Mouse (Mus musculus) right cerebral cortex, adult 18-20 months (tissue): ENCODE measurements at regions not wholly inside any gene's neighbourhood (a gene's known extent, or its start where the extent isn't known, plus 50 kb on each side); places are given as distances from the start of the nearest gene placed in this dataset.

Experiments used
- DNase-seq: peaks from one replicate; pipeline ENCODE4 v3.0.0; 2022; ENCODE audit warnings: mixed read lengths

GRCm38 (mm10) chr2:169447495-169448280, 139.9 kb downstream of the Gm11011 start:
- peak; percentile 55 for DNase-seq

GRCm38 (mm10) chr2:169445877-169446276, 141.7 kb downstream of the Gm11011 start:
- no peak for DNase-seq

- no peak for DNase-seq
Observed at GRCm38 (mm10) chr2:169445371-169445770, 142.2 kb downstream of the Gm11011 start.

- no peak for DNase-seq
Observed at GRCm38 (mm10) chr2:169443271-169443670, 144.3 kb downstream of the Gm11011 start.

- DNase-seq: no peak
Observed at GRCm38 (mm10) chr2:169431516-169431915, 156.0 kb downstream of the Gm11011 start.

- DNase-seq: no peak
Observed at GRCm38 (mm10) chr2:169429411-169429810, 158.1 kb downstream of the Gm11011 start.

- DNase-seq: no peak
Observed at GRCm38 (mm10) chr2:169424166-169424920, 163.2 kb downstream of the Gm11011 start.

GRCm38 (mm10) chr2:169412361-169412760, 175.2 kb downstream of the Gm11011 start:
- no peak for DNase-seq

GRCm38 (mm10) chr2:169410080-169410479, 177.5 kb downstream of the Gm11011 start:
- no peak for DNase-seq

- no peak for DNase-seq
Observed at GRCm38 (mm10) chr2:169404908-169405690, 182.4 kb downstream of the Gm11011 start.

GRCm38 (mm10) chr2:169397758-169398157, 189.8 kb downstream of the Gm11011 start:
- DNase-seq: no peak

GRCm38 (mm10) chr2:169397013-169397412, 190.5 kb downstream of the Gm11011 start:
- no peak for DNase-seq

GRCm38 (mm10) chr2:169396294-169396693, 191.3 kb downstream of the Gm11011 start:
- peak; percentile 18 for DNase-seq

- no peak for DNase-seq
Observed at GRCm38 (mm10) chr2:169389611-169390010, 197.9 kb downstream of the Gm11011 start.

GRCm38 (mm10) chr2:169388569-169388968, 199.0 kb downstream of the Gm11011 start:
- DNase-seq: no peak

GRCm38 (mm10) chr2:169387765-169388518, 199.6 kb downstream of the Gm11011 start:
- no peak for DNase-seq

GRCm38 (mm10) chr2:169383701-169384100, 203.8 kb downstream of the Gm11011 start:
- no peak for DNase-seq

GRCm38 (mm10) chr2:169373069-169373468, 214.5 kb downstream of the Gm11011 start:
- no peak for DNase-seq

- DNase-seq: no peak
Observed at GRCm38 (mm10) chr2:169365046-169365445, 222.5 kb downstream of the Gm11011 start.

- DNase-seq: peak; percentile 0
Observed at GRCm38 (mm10) chr2:169360272-169360671, 227.3 kb downstream of the Gm11011 start.

- no peak for DNase-seq
Observed at GRCm38 (mm10) chr2:169357400-169357799, 230.1 kb downstream of the Gm11011 start.

- no peak for DNase-seq
Observed at GRCm38 (mm10) chr2:169351547-169351946, 236.0 kb downstream of the Gm11011 start.
